Mouse (Mus musculus) lung, postnatal 0 days (tissue): Measurements from ENCODE around the gene Tfr2. TPM values are rescaled to one million over a fixed set of nuclear protein-coding genes. Genes with fewer than 3 reads are reported as not detected.

Source experiments
- ATAC-seq: fragments of 200-750 bp; cut with Nextera tagmentation; 2 replicates; pipeline ENCODE4 v1.8.0; 2017; ENCODE audit warnings: moderate library complexity
- DNase-seq: peaks from one replicate; pipeline ENCODE4 v3.0.0-alpha.2; 2016; ENCODE audit warnings: low spot score
- H3K27ac ChIP-seq: fragments of 300-500 bp; sonication (generic); 2 replicates; pipeline ENCODE4 v1.5.1; 2014; ENCODE audit warnings: antibody characterized with exemption, mild to moderate bottlenecking, low read length, mixed read lengths
- H3K27me3 ChIP-seq: fragments of 300-500 bp; sonication (generic); replicated peaks from 2 replicates; pipeline ENCODE4 v1.6.1; 2014; ENCODE audit warnings: low read length, mixed read lengths; ENCODE audit not compliant: insufficient read depth
- H3K36me3 ChIP-seq: fragments of 300-500 bp; sonication (generic); 2 replicates; pipeline ENCODE4 v1.6.1; 2014; ENCODE audit warnings: low read length, mixed read lengths; ENCODE audit not compliant: insufficient read depth
- H3K4me1 ChIP-seq: fragments of 300-500 bp; sonication (generic); 2 replicates; pipeline ENCODE4 v1.6.1; 2014; ENCODE audit warnings: antibody characterized with exemption, low read depth, low read length, mixed read lengths; ENCODE audit not compliant: insufficient read depth
- H3K4me2 ChIP-seq: fragments of 300-500 bp; sonication (generic); replicated peaks from 2 replicates; pipeline ENCODE4 v1.6.1; 2014; ENCODE audit warnings: low read depth, mild to moderate bottlenecking, low read length, moderate library complexity, mixed read lengths
- H3K4me3 ChIP-seq: fragments of 300-500 bp; sonication (generic); 2 replicates; pipeline ENCODE4 v1.5.1; 2014; ENCODE audit warnings: low read depth, low read length
- H3K9ac ChIP-seq: fragments of 300-500 bp; sonication (generic); replicated peaks from 2 replicates; pipeline ENCODE4 v1.6.1; 2014; ENCODE audit warnings: low read depth, mild to moderate bottlenecking
- H3K9me3 ChIP-seq: fragments of 300-500 bp; sonication (generic); 2 replicates; pipeline ENCODE4 v1.6.1; 2016; ENCODE audit warnings: low read length, mixed read lengths
- CTCF ChIP-seq: IDR thresholded peaks from 2 replicates; pipeline ENCODE4 v1.5.1; 2016; ENCODE audit warnings: antibody characterized with exemption, mild to moderate bottlenecking
- EP300 ChIP-seq: IDR thresholded peaks from 2 replicates; pipeline ENCODE4 v1.6.1; 2016; ENCODE audit warnings: antibody characterized with exemption, mild to moderate bottlenecking, control low read depth
- WGBS: fragments of 180-500 bp; shearing (Covaris S2); extraction: QIAGEN DNeasy Blood & Tissue Kit; methylation state at CpG from one replicate; pipeline ENCODE4 v1.1.7; 2014; 5-methylcytosine and 5-hydroxymethylcytosine counted together
- polyA plus RNA-seq: library from polyadenylated mRNA; unstranded; fragments of >200 nt; fragmentation: Nextera tagmentation; extraction: Ambion mirVana; gene quantifications from 2 replicates; pipeline ENCODE4 v1.2.1, GENCODE M21; 2015

Tfr2 gene
- polyA plus RNA-seq, 1 experiment from 2014 or later = 0.33 TPM

- H3K4me1 ChIP-seq = no peaks in the 10 kb centered on the region
- no peak for DNase-seq
- 42% methylated on average over 11 of the region's 11 CpGs for WGBS
- no peaks in the 10 kb centered on the region for H3K9me3 ChIP-seq
- no peak for ATAC-seq
- H3K27me3 ChIP-seq = 0 out of 2 replicates have a peak, but pooled peaks cover 6% of the 10 kb centered on the region
- no peak overlapping the region for H3K4me2 ChIP-seq
- TF ChIP-seq EP300 (no peak), CTCF (no peak)
- no peaks in the 10 kb centered on the region for H3K36me3 ChIP-seq
- H3K4me3 ChIP-seq = no peak overlapping the region
- no peak overlapping the region for H3K9ac ChIP-seq
- H3K27ac ChIP-seq = no peak overlapping the region
These were observed 15.7 kb upstream of the Tfr2 start for GRCm38 (mm10) chr5:137553898-137554297.

GRCm38 (mm10) chr5:137561556-137561955, 8.1 kb upstream of the Tfr2 start:
- no peak for TF ChIP-seq CTCF
- TF ChIP-seq EP300 = no peak
- no peak for DNase-seq
- no peaks in the 10 kb centered on the region for H3K4me1 ChIP-seq
- H3K27me3 ChIP-seq = no peaks in the 10 kb centered on the region
- H3K27ac ChIP-seq = no peak overlapping the region
- WGBS = 58% methylated on average over 6 of the region's 6 CpGs
- no peak for ATAC-seq
- no peak overlapping the region for H3K4me3 ChIP-seq
- no peaks in the 10 kb centered on the region for H3K36me3 ChIP-seq
- H3K9ac ChIP-seq = no peak overlapping the region
- no peak overlapping the region for H3K4me2 ChIP-seq
- H3K9me3 ChIP-seq = no peaks in the 10 kb centered on the region

- H3K9me3 ChIP-seq = no peaks in the 10 kb centered on the region
- no peak overlapping the region for H3K4me2 ChIP-seq
- ATAC-seq (no peak), DNase-seq (no peak)
- 56% methylated on average over 10 of the region's 10 CpGs for WGBS
- H3K9ac ChIP-seq = no peak overlapping the region
- no peak overlapping the region for H3K4me3 ChIP-seq
- H3K27ac ChIP-seq = no peak overlapping the region
- TF ChIP-seq EP300 (no peak), CTCF (no peak)
- no peaks in the 10 kb centered on the region for H3K36me3 ChIP-seq
- H3K27me3 ChIP-seq = no peaks in the 10 kb centered on the region
- no peaks in the 10 kb centered on the region for H3K4me1 ChIP-seq
These were observed 6.7 kb upstream of the Tfr2 start for GRCm38 (mm10) chr5:137562965-137563364.

- H3K9me3 ChIP-seq = no peaks in the 10 kb centered on the region
- DNase-seq = no peak
- H3K27me3 ChIP-seq = no peaks in the 10 kb centered on the region
- 67% methylated on average over 6 of the region's 6 CpGs for WGBS
- H3K4me2 ChIP-seq = no peak overlapping the region
- H3K27ac ChIP-seq = no peak overlapping the region
- no peak overlapping the region for H3K4me3 ChIP-seq
- H3K9ac ChIP-seq = no peak overlapping the region
- 0 out of 2 replicates have a peak, but pooled peaks cover 3% of the 10 kb centered on the region for H3K4me1 ChIP-seq
- H3K36me3 ChIP-seq = no peaks in the 10 kb centered on the region
- TF ChIP-seq CTCF (no peak), EP300 (no peak)
- ATAC-seq = no peak
These were observed 3.9 kb upstream of the Tfr2 start for GRCm38 (mm10) chr5:137565744-137566143.

- no peak for ATAC-seq
- TF ChIP-seq EP300 (no peak), CTCF (no peak)
- H3K4me1 ChIP-seq = 0 out of 2 replicates have a peak, but pooled peaks cover 3% of the 10 kb centered on the region
- no peak overlapping the region for H3K9ac ChIP-seq
- H3K4me2 ChIP-seq = no peak overlapping the region
- WGBS = 88% methylated on average over 5 of the region's 5 CpGs
- H3K27ac ChIP-seq = no peak overlapping the region
- H3K36me3 ChIP-seq = no peaks in the 10 kb centered on the region
- H3K9me3 ChIP-seq = no peaks in the 10 kb centered on the region
- H3K4me3 ChIP-seq = no peak overlapping the region
- no peaks in the 10 kb centered on the region for H3K27me3 ChIP-seq
- DNase-seq = no peak
These were observed 3.2 kb upstream of the Tfr2 start for GRCm38 (mm10) chr5:137566416-137566815.

- TF ChIP-seq EP300 (no peak), CTCF (no peak)
- Histone ChIP-seq H3K27me3 (no peaks in the 10 kb centered on the region), H3K9me3 (no peaks in the 10 kb centered on the region), H3K4me2 (no peak overlapping the region), H3K9ac (no peak overlapping the region), H3K36me3 (no peaks in the 10 kb centered on the region), H3K4me1 (0 out of 2 replicates have a peak, but pooled peaks cover 3% of the 10 kb centered on the region), H3K4me3 (no peak overlapping the region), H3K27ac (no peak overlapping the region)
- DNase-seq = no peak
- ATAC-seq = no peak
- WGBS = 76% methylated on average over 8 of the region's 8 CpGs
These were observed 1.3 kb upstream of the Tfr2 start for GRCm38 (mm10) chr5:137568223-137568798.
